Mouse (Mus musculus): Measurements from ENCODE around the gene Efcab9. TPM values are rescaled to one million over a fixed set of nuclear protein-coding genes. Genes with fewer than 3 reads are reported as not detected.
A peak's percentile ranks its signal among the peaks of the same experiment; 100 is the strongest.

Efcab9 gene
- total RNA-seq, 2 experiments from 2014 or later: 0.75 to 1.4 TPM

DNA sequence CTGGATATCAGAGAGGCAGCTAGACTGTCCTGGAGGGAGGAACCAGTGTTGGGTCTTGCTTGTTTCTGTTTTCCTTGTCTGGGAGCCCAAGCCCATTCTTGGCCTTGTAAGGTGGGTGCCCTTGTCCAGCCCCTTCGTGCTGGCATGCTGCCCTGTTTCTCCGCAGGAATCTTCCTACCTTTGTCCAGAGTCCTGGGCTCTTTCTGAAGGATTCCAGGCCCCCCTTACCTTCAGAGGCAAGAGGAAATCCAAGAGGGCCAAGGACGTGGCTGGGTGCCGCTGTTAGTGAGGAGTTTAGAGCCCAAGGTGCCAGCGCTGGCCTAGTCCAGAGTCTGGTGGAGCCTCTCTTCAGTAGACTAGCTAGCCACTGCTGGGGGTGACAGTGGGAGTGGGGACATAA, 12.6 kb upstream of the Efcab9 start:
- no peak for TF ChIP-seq CTCF (IDR thresholded peaks at IDR 0.05)
- DNase-seq (ENCODE audit: extremely low spot score in 1 of 2, low spot score in 2 of 2): no peak
- H3K27ac ChIP-seq: no peak overlapping the region
- intact Hi-C loops (cut with DNase I): no loop called here
- no peak overlapping the region for H3K4me3 ChIP-seq

DNA sequence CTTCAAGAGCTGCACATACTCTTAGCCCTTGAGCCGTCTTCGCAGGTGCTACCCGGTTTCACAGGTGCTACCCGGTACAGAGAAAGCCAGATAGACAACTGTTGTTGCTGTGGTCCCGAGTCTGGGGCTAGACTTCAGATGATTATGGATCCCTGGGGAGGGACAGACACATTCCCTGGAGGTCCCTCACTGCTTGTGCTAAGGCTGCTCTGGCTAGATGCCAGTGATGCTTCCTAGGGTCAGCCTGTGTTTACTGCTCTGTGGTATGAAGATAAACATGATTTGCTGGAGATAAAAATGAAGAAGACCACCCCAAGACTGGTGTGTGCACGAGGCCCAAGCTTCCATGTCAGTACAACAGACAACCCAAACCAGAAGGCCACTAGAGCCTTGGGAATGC, 12.2 kb upstream of the Efcab9 start:
- intact Hi-C loops (cut with DNase I): no loop called here
- no peak overlapping the region for H3K4me3 ChIP-seq
- H3K27ac ChIP-seq: no peak overlapping the region
- TF ChIP-seq CTCF (IDR thresholded peaks at IDR 0.05): no peak
- DNase-seq (ENCODE audit: extremely low spot score in 1 of 2, low spot score in 2 of 2): no peak

DNA sequence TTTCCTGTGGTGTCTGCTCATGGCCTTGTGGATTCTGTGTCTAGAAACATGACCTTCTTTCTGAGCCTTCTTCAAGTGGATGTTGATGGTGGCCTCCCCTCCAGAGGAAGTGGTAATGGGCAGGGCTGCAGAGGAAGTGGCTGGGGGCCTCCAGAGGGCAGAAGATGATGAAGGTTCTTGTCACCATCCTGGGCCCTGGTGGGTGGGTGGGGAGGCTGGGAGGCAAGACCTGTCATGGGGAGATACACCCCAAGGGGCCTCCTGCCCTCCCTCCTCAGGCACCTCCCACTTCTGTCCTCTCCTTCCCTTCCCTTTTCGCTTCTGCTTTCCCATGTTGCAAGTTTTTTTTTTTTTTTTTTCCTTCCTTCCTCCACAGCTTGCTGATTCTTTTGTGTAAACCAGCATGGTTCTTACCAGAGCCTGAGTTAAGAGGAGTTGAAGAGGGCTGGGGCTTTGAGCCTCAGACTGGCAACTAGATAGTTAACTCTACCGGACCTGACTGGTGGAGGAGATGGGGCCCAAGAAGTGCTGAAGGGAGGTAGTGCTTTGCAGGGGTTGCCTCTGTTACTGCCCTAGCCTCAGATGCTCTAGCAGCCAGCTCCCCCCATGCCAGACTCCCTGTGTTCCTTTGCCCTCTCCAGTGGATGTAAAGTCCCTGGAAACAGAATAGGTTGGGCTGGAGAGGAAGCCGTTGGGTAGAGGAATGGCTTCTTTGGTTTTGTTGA, 11.0 kb upstream of the Efcab9 start:
- H3K27ac ChIP-seq: no peak overlapping the region
- no peak overlapping the region for H3K4me3 ChIP-seq
- TF ChIP-seq CTCF (IDR thresholded peaks at IDR 0.05): no peak
- intact Hi-C loops (cut with DNase I): no loop called here
- no peak for DNase-seq (ENCODE audit: extremely low spot score in 1 of 2, low spot score in 2 of 2)

DNA sequence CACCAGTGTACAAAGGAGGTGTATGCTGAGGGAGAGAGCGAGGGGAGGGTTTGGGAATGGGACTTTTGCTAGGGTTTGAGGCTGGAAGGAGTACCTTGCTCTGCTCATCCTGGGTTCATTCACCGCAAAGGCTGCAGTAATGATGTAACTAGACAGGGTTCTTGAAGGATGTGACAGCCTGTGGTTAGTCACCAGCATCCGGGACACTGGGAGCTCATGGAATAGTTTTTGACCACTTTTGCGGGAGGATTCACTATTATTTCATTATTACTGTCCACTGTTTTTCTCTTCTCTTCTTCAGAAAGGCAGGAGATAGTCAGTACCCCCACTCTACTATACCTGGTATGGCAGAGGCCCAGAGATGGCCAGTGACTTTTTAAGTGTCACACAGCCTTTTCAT, 10.3 kb upstream of the Efcab9 start:
- intact Hi-C loops (cut with DNase I): no loop called here
- no peak overlapping the region for H3K27ac ChIP-seq
- no peak for DNase-seq (ENCODE audit: extremely low spot score in 1 of 2, low spot score in 2 of 2)
- no peak for TF ChIP-seq CTCF (IDR thresholded peaks at IDR 0.05)
- no peak overlapping the region for H3K4me3 ChIP-seq

DNA sequence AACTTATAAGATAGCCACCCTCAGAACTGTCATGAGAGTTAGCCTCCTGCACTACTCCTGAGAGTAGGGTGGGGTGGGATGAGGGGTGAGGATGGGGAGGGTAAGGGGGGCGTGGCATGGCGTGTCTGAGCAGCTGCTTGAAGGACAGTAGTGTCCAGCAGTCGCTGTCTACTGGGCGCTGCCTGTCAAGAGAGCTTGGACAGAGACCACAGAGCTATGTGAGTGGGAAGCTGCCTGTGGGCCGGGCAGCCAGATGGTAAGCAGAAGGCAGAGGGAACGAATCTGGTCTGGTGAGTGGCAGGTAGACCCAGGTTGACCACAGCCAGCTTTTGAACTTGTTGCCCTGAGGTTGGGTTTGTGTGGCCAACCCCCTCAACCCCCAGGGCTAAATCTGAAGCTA, 8.6 kb upstream of the Efcab9 start:
- intact Hi-C loops (cut with DNase I): no loop called here
- Histone ChIP-seq H3K4me3 (no peak overlapping the region), H3K27ac (no peak overlapping the region)
- no peak for TF ChIP-seq CTCF (IDR thresholded peaks at IDR 0.05)
- DNase-seq (ENCODE audit: extremely low spot score in 1 of 2, low spot score in 2 of 2): no peak

DNA sequence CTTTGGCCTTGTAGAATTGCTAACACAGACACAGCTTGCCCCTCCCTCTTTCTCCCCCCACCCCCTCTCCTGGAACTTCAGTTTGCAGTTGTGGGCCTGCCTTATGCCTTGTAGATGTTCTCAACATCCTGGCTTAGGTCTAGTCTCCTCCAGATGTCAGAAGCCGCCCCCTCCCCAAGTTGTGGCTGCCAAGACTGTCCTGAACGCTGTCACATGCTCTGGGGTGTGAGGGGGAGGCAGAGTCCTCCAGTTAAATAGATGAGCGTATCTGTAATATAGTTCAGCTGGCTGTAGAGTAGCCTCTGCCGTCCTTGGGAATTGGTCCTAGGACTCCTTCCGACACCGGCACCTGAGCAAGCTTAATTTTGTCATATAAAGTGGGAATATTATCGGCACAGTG, 7.8 kb upstream of the Efcab9 start:
- no peak overlapping the region for H3K27ac ChIP-seq
- intact Hi-C loops (cut with DNase I): no loop called here
- DNase-seq (ENCODE audit: extremely low spot score in 1 of 2, low spot score in 2 of 2): no peak
- no peak overlapping the region for H3K4me3 ChIP-seq
- no peak for TF ChIP-seq CTCF (IDR thresholded peaks at IDR 0.05)

DNA sequence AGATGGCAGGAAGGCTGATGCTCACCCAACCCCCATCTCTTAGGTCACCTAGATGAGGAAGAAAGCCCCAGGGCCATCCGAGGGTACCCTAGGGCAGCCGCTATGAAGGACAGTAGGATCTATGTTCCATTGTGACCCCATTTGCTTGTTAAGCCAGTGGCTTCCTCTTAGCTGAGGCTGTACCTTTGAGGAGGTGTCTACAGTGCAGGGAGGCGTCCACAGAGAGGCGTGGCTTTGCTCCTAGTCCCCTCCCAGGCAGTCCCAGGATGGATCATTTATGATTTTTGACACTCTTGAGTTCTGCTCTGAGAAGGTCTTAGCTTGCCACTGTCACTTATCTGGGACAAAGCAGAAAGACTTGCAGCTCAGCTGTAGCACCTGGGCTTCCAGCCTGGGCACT, 7.0 kb upstream of the Efcab9 start:
- intact Hi-C loops (cut with DNase I): no loop called here
- Histone ChIP-seq H3K4me3 (no peak overlapping the region), H3K27ac (no peak overlapping the region)
- no peak for TF ChIP-seq CTCF (IDR thresholded peaks at IDR 0.05)
- DNase-seq (ENCODE audit: extremely low spot score in 1 of 2, low spot score in 2 of 2): no peak

DNA sequence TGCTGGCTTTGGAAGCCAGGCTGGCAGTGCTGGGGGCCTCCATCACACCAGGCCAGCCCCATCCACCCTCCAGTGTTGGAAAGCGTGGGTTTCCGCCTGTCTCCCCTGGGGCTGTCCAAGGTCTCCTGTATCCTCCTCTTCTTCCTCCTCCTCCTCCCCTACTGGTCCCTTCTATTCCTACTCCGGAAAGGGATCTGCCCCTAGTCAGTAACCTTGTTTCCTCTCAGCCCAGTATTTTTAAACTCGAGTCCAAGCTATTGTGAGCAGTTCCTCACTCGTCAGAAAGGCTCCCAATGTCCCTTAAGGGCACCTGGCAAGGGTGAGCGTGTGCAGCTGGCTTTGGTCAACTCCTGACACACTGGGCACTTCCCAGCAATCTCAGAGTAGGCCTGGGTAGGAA, 6.6 kb upstream of the Efcab9 start:
- Histone ChIP-seq H3K27ac (no peak overlapping the region), H3K4me3 (no peak overlapping the region)
- intact Hi-C loops (cut with DNase I): no loop called here
- no peak for DNase-seq (ENCODE audit: extremely low spot score in 1 of 2, low spot score in 2 of 2)
- TF ChIP-seq CTCF (IDR thresholded peaks at IDR 0.05): no peak

DNA sequence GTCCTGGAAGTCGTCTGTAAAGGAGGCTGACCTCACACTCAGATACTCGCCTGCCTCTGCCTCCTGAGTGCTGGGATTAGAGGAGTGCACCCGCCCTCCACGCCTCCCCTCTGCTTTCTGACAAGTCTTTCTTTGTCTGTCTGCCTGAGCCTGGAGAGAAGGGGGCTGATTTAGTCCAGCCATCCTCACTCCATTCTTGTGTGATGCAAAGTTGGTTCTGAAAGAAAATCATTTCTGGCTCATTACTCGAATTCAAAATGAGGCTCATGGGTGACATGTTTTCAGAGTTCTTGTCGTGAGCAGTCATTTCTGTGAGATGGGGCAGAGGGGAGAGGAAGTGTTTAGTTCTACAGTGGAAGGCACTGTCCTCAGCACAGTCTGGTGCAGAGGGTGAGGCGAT, 5.1 kb upstream of the Efcab9 start:
- intact Hi-C loops (cut with DNase I): no loop called here
- no peak for TF ChIP-seq CTCF (IDR thresholded peaks at IDR 0.05)
- Histone ChIP-seq H3K4me3 (no peak overlapping the region), H3K27ac (no peak overlapping the region)
- no peak for DNase-seq (ENCODE audit: extremely low spot score in 1 of 2, low spot score in 2 of 2)

DNA sequence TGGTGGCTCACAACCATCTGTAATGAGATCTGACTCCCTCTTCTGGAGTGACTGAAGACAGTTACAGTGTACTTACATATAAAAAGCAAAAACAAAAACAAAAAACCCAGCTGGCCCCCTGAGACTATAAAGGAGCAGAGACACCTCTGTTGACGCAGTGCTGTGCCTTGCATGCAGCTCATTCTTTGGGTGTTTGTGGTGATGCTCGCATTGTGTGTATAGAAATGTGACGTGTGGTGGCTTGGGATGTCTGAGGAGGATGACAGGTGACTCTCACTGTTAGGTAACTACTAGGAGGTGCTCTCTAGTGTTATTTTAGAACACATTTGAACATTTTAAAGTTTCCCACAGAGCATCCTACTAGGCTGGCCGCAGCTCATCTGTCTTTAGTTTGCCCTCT, 3.8 kb upstream of the Efcab9 start:
- no peak for TF ChIP-seq CTCF (IDR thresholded peaks at IDR 0.05)
- DNase-seq (ENCODE audit: extremely low spot score in 1 of 2, low spot score in 2 of 2): no peak
- intact Hi-C loops (cut with DNase I): no loop called here
- Histone ChIP-seq H3K4me3 (no peak overlapping the region), H3K27ac (no peak overlapping the region)

DNA sequence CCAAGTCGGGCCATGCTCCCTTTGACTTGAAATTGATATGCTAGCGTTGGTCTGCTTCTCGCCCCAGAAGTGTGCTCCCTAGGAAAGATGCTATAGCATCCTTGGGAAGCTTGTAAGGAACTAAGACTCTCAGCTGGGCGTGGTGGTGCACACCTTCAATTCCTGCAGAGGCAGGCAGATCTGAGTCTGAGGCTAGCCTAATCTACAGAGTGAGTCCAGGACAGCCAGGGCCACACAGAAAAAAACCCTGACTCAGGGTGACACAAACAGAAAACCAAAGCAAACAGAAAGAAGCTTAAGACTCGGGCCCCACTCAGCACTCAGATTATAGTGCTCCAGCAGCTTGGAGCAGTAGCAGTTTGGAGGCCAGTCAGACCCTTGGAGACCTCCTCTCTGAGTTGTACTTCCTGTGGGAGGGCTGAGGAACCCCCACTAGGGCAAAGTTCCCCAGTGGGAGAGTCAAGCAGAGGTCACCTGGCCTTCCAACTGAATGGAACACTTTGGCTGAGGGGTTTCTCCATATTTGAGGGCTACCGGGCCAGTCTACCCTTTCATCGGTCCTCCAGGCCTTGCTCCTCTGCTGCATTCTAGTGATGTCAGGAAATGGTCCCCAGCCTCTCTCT, 2.7 kb upstream of the Efcab9 start:
- no peak for DNase-seq (ENCODE audit: extremely low spot score in 1 of 2, low spot score in 2 of 2)
- Histone ChIP-seq H3K4me3 (peak overlapping the region; percentile 55), H3K27ac (no peak overlapping the region; the same call in 1 of the 2 replicates)
- no peak for TF ChIP-seq CTCF (IDR thresholded peaks at IDR 0.05)
- intact Hi-C loops (cut with DNase I): no loop called here

DNA sequence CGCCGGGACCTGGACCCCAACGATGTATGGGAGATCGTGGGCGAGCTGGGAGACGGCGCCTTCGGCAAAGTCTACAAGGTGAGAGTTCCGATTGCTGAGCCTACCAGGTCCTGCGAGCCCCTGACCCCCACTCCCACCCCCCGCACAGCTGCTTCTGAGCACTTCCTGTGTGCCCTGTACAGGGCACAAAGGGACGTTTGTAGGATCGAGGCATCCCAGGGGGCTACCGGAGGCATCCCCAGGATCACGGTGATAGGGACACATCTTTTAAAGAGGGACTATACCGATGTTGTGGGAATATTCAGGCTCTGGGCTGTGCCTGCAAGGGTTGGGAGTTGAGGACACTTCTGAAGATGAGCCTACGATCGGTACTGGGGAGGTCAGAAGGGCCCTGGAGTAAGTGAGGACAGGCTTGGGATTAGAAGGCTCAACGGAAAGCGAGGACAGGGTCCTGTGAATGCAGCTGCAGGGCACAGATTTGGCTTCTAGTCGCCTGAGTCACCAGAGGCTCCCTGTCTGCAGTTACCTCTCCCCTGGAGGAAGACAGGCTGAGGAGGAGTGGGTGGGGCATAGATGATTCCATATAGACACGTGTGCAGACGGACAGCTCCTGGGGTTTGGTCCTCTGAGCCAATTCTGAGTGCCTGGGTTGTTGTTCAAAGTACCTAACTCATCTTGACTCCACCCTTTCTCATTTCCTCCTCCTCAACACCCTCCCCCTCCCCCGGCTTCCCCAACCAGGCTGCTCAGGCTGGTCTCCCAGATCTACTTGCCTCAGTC, 1.8 kb upstream of the Efcab9 start:
- no peak for TF ChIP-seq CTCF (IDR thresholded peaks at IDR 0.05)
- Histone ChIP-seq H3K4me3 (peak overlapping the region; percentile 55), H3K27ac (peak overlapping the region; percentile 83)
- intact Hi-C loops (cut with DNase I): loop anchor here (2.0 kb wide), 2 partner anchors 47 to 79 kb away; partner anchors contain the start of gene Ubtd2
- peak; percentile 35 to 49 for DNase-seq (ENCODE audit: extremely low spot score in 1 of 2, low spot score in 2 of 2)

Data from left cerebral cortex, adult 2 months (tissue).